Mouse (Mus musculus): ENCODE measurements around the gene Ifit3b.

DNA sequence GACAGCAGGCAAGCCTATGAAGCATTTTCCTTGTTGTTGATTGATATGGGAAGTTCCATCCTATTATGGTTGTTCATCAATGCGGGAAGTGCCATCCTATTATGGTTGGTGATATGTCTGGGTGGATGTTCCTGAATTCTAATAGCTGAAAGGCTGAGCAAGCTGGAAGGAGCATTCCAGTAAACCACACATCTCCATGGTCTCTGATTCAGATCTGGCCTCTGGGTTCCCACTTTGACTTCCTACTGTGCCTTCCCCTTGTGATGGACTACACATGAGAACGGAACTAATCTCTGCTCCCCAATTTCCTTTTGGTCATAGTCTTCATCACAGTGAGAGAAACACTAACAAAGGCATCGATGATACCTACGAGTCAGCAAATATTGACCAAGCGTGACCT lies 13.1 kb downstream of the Ifit3b start:
- TF ChIP-seq CTCF (IDR thresholded peaks at IDR 0.05) (no peak), EP300 (IDR thresholded peaks at IDR 0.05) (no peak)

All from lung, postnatal 0 days (tissue).